Mouse (Mus musculus): ENCODE measurements at regions not wholly inside any gene's neighbourhood (a gene's known extent, or its start where the extent isn't known, plus 50 kb on each side); places are given as distances from the start of the nearest gene placed in this dataset.

- Histone ChIP-seq H3K9me3 (ENCODE audit: low read length) (no peaks in the 10 kb centered on the region), H3K4me1 (replicated peaks; ENCODE audit: low read depth, low read length) (peaks cover 13% of the 10 kb centered on the region; the same call in 1 of the 2 replicates), H3K27me3 (ENCODE audit: insufficient read depth, low read length) (no peaks in the 10 kb centered on the region; the same call in 1 of the 2 replicates), H3K36me3 (ENCODE audit: insufficient read depth, low read length) (no peaks in the 10 kb centered on the region), H3K4me3 (replicated peaks; ENCODE audit: low read length) (no peak overlapping the region)
- TF ChIP-seq CTCF (conservative IDR thresholded peaks at IDR 0.05; ENCODE audit: low read length) (no peak), NANOG (IDR thresholded peaks at IDR 0.05; ENCODE audit: borderline replicate concordance, low read length) (no peak), POU5F1 (IDR thresholded peaks at IDR 0.05; ENCODE audit: borderline replicate concordance, low read length) (no peak)
These were observed 241.2 kb downstream of the Hlx start for GRCm38 (mm10) chr1:184491252-184491651.

- no peaks in the 10 kb centered on the region for H3K36me3 ChIP-seq (ENCODE audit: insufficient read depth, low read length)
- no peaks in the 10 kb centered on the region for H3K9me3 ChIP-seq (ENCODE audit: low read length)
- peaks cover 5% of the 10 kb centered on the region; the same call in 1 of the 2 replicates for H3K4me1 ChIP-seq (replicated peaks; ENCODE audit: low read depth, low read length)
- no peak for TF ChIP-seq POU5F1 (IDR thresholded peaks at IDR 0.05; ENCODE audit: borderline replicate concordance, low read length)
- TF ChIP-seq CTCF (conservative IDR thresholded peaks at IDR 0.05; ENCODE audit: low read length), result no peak
- peaks cover 14% of the 10 kb centered on the region for H3K27me3 ChIP-seq (ENCODE audit: insufficient read depth, low read length)
- H3K4me3 ChIP-seq (replicated peaks; ENCODE audit: low read length), result no peak overlapping the region
These were observed 245.0 kb downstream of the Hlx start for GRCm38 (mm10) chr1:184487409-184487808.

GRCm38 (mm10) chr1:184484801-184485200, 247.6 kb downstream of the Hlx start:
- peaks cover 17% of the 10 kb centered on the region for H3K27me3 ChIP-seq (ENCODE audit: insufficient read depth, low read length)
- no peaks in the 10 kb centered on the region for H3K9me3 ChIP-seq (ENCODE audit: low read length)
- H3K36me3 ChIP-seq (ENCODE audit: insufficient read depth, low read length), result no peaks in the 10 kb centered on the region
- H3K4me3 ChIP-seq (replicated peaks; ENCODE audit: low read length), result no peak overlapping the region
- H3K4me1 ChIP-seq (replicated peaks; ENCODE audit: low read depth, low read length), result peaks cover 5% of the 10 kb centered on the region; the same call in 1 of the 2 replicates
- TF ChIP-seq CTCF (conservative IDR thresholded peaks at IDR 0.05; ENCODE audit: low read length) (no peak), NANOG (IDR thresholded peaks at IDR 0.05; ENCODE audit: borderline replicate concordance, low read length) (no peak)

GRCm38 (mm10) chr1:184483371-184483770, 249.0 kb downstream of the Hlx start:
- H3K27me3 ChIP-seq (ENCODE audit: insufficient read depth, low read length), result peaks cover 17% of the 10 kb centered on the region
- TF ChIP-seq POU5F1 (IDR thresholded peaks at IDR 0.05; ENCODE audit: borderline replicate concordance, low read length), result no peak
- TF ChIP-seq CTCF (conservative IDR thresholded peaks at IDR 0.05; ENCODE audit: low read length), result no peak
- no peak overlapping the region for H3K4me3 ChIP-seq (replicated peaks; ENCODE audit: low read length)

GRCm38 (mm10) chr1:184482026-184482425, 250.4 kb downstream of the Hlx start:
- Histone ChIP-seq H3K4me1 (replicated peaks; ENCODE audit: low read depth, low read length) (no peaks in the 10 kb centered on the region), H3K27me3 (ENCODE audit: insufficient read depth, low read length) (peaks cover 17% of the 10 kb centered on the region), H3K36me3 (ENCODE audit: insufficient read depth, low read length) (no peaks in the 10 kb centered on the region), H3K9me3 (ENCODE audit: low read length) (no peaks in the 10 kb centered on the region), H3K4me3 (replicated peaks; ENCODE audit: low read length) (no peak overlapping the region)
- TF ChIP-seq CTCF (conservative IDR thresholded peaks at IDR 0.05; ENCODE audit: low read length), result no peak
- no peak for TF ChIP-seq POU5F1 (IDR thresholded peaks at IDR 0.05; ENCODE audit: borderline replicate concordance, low read length)
- TF ChIP-seq NANOG (IDR thresholded peaks at IDR 0.05; ENCODE audit: borderline replicate concordance, low read length), result no peak

More at GRCm38 (mm10) chr1:184483371-184483770, 249.0 kb downstream of the Hlx start:
- H3K9me3 ChIP-seq (ENCODE audit: low read length), result no peaks in the 10 kb centered on the region
- H3K36me3 ChIP-seq (ENCODE audit: insufficient read depth, low read length), result no peaks in the 10 kb centered on the region
- no peaks in the 10 kb centered on the region for H3K4me1 ChIP-seq (replicated peaks; ENCODE audit: low read depth, low read length)

GRCm38 (mm10) chr1:184480571-184481220, 251.7 kb downstream of the Hlx start:
- TF ChIP-seq CTCF (conservative IDR thresholded peaks at IDR 0.05; ENCODE audit: low read length) (no peak), NANOG (IDR thresholded peaks at IDR 0.05; ENCODE audit: borderline replicate concordance, low read length) (no peak), POU5F1 (IDR thresholded peaks at IDR 0.05; ENCODE audit: borderline replicate concordance, low read length) (no peak)

GRCm38 (mm10) chr1:184478006-184478405, 254.4 kb downstream of the Hlx start:
- Histone ChIP-seq H3K4me1 (replicated peaks; ENCODE audit: low read depth, low read length) (no peaks in the 10 kb centered on the region), H3K36me3 (ENCODE audit: insufficient read depth, low read length) (no peaks in the 10 kb centered on the region)

More at GRCm38 (mm10) chr1:184480571-184481220, 251.7 kb downstream of the Hlx start:
- Histone ChIP-seq H3K9me3 (ENCODE audit: low read length) (no peaks in the 10 kb centered on the region), H3K36me3 (ENCODE audit: insufficient read depth, low read length) (no peaks in the 10 kb centered on the region), H3K27me3 (ENCODE audit: insufficient read depth, low read length) (peaks cover 15% of the 10 kb centered on the region), H3K4me1 (replicated peaks; ENCODE audit: low read depth, low read length) (no peaks in the 10 kb centered on the region), H3K4me3 (replicated peaks; ENCODE audit: low read length) (no peak overlapping the region)

GRCm38 (mm10) chr1:184462481-184463124, 269.8 kb downstream of the Hlx start:
- TF ChIP-seq POU5F1 (IDR thresholded peaks at IDR 0.05; ENCODE audit: borderline replicate concordance, low read length), result no peak
- no peak for TF ChIP-seq CTCF (conservative IDR thresholded peaks at IDR 0.05; ENCODE audit: low read length)
- TF ChIP-seq NANOG (IDR thresholded peaks at IDR 0.05; ENCODE audit: borderline replicate concordance, low read length), result no peak
- H3K36me3 ChIP-seq (ENCODE audit: insufficient read depth, low read length), result no peaks in the 10 kb centered on the region
- no peak overlapping the region for H3K4me3 ChIP-seq (replicated peaks; ENCODE audit: low read length)
- no peaks in the 10 kb centered on the region for H3K4me1 ChIP-seq (replicated peaks; ENCODE audit: low read depth, low read length)
- H3K9me3 ChIP-seq (ENCODE audit: low read length), result no peaks in the 10 kb centered on the region
- H3K27me3 ChIP-seq (ENCODE audit: insufficient read depth, low read length), result no peaks in the 10 kb centered on the region

More at GRCm38 (mm10) chr1:184478006-184478405, 254.4 kb downstream of the Hlx start:
- TF ChIP-seq NANOG (IDR thresholded peaks at IDR 0.05; ENCODE audit: borderline replicate concordance, low read length) (no peak), POU5F1 (IDR thresholded peaks at IDR 0.05; ENCODE audit: borderline replicate concordance, low read length) (no peak), CTCF (conservative IDR thresholded peaks at IDR 0.05; ENCODE audit: low read length) (no peak)
- Histone ChIP-seq H3K27me3 (ENCODE audit: insufficient read depth, low read length) (0 out of 2 replicates have a peak, but pooled peaks cover 2% of the 10 kb centered on the region), H3K9me3 (ENCODE audit: low read length) (no peaks in the 10 kb centered on the region), H3K4me3 (replicated peaks; ENCODE audit: low read length) (no peak overlapping the region)
